Mouse (Mus musculus) right cerebral cortex, postnatal 14 days (tissue): ENCODE results near the gene 1700025C18Rik.

Source experiments
- DNase-seq: peaks from one replicate; pipeline ENCODE4 v3.0.0; 2022

1700025C18Rik gene

GRCm38 (mm10) chr2:165034131-165035057, 56.2 kb downstream of the 1700025C18Rik start, which contains the start of gene Ncoa5:
Gene Ncoa5 (minus strand): TSS chr2:165034867.
- DNase-seq, result peak; percentile 99

GRCm38 (mm10) chr2:165033306-165033705, 57.2 kb downstream of the 1700025C18Rik start:
- DNase-seq, result no peak

GRCm38 (mm10) chr2:165032533-165032932, 58.0 kb downstream of the 1700025C18Rik start:
- DNase-seq, result no peak
